Mouse (Mus musculus) lung, postnatal 36 days (tissue): ENCODE data around the gene Abcc9.
"Not testable (repeated sequence)": the region's sequence is repeated elsewhere in the genome, so short reads cannot be mapped to it uniquely, and the experiment has no call there.

Experiments
- DNase-seq: peaks from one replicate; pipeline ENCODE4 v3.0.0; 2022; ENCODE audit warnings: mixed read lengths

Gene Abcc9

DNA sequence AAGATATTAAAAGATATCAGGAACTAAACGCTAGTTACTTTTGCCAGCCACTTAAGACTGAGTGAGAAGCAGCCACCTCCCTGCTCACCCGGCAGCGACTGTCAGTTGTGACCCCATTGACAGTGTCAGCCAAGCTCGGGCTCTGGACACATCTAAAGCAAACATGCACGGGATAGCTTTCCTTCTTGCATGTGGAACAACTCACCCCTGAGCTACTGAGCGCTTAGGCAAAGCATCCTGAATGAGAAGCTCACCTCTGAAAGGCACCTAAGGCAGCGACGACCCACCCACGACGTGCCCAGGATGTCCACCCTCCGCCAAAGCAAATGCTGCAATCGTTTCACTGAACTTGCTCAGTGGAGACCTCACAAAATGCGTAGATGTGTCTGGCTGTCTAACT, 954 bp downstream of the Abcc9 start:
- no peak for DNase-seq

DNA sequence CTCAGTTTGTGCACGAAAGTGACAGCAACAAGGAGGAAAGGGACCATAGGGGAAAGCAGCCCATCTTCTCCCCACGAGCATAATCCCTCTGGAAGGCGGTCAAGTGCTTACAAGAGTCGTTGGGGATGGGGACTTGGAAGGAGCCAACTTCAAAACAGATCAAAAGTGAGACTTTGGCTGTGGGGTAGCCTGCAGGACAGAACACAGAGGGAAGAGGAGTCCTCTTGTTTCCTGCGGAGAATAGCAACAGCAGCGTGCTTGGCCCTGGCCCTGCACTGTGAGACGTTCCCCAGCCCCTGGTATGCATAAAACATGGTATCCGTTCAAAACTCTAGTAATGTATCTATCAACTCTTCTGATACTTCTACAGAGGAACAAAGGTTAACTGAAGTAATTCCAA, 1.4 kb downstream of the Abcc9 start:
- no peak for DNase-seq

DNA sequence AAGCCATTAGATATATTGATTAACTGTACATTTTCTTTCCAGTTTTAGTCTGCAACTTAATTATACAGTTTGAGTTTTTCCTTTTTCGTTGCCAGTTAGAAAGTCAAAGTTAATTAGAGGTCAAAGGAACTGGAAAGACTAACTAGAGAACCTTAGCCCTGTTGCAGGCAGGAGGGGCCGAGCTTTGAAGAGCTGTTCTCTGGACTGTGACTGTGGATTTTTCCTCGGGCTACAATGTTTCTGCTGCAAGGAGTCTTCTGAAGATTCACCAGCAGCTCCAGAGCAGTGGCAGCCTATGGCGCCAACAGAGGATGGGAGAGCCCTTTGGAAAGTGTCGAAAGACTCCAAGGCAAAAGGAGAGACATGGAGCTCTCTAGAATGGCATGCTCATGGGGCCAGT, 10.0 kb downstream of the Abcc9 start:
- no peak for DNase-seq

DNA sequence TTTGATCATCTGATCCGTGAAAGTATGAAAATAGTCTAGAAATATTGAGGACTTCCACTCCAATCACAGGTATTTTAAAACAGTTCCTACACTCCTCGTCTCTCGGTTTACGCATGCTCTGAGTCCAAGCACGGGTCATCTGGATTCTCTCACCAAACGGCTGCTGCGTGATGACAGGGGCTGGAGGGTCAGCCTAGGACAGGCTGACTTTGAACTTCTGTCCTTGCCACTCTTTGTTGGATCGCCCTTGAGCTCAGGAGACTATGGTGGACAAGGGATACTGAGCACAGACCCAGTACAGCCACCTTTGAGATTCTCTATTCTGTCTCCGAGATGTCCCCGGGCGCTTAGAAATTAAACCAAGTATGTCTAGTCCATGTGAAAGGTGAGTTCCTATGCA, 12.4 kb downstream of the Abcc9 start:
- DNase-seq: no peak

DNA sequence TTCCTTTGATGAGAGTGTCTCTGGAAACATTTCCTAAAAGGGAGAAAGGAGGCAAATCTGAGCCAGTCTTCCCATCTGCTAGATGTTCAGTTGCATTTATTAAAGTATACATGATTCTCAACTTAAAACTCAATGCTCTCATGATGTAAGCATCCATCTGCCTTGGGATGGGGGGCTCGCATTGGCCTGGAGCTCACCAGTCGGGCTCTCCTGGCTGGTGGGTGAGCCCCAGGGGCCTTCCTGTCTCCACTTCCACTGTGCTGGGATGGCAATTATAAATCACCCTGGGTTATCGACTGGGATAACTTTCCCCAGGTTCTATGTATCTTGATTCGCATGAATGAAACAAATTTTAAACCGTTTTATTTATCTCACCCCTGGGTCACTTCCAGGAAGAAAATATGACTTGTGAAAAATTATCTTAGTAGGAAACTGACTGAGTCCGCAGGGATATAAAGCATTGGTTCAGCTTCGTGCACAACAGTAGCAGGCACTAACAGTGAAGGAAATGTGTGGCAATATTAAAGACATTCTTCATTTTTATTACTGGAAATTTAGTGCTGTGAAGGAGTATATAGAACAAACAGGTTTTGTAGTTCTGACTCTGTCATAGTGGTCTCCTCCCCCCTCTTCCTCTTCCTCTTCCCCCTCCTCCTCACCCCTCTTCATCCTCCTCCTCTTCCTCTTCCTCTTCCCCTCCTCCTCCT, 19.0 kb downstream of the Abcc9 start:
- DNase-seq: no peak

DNA sequence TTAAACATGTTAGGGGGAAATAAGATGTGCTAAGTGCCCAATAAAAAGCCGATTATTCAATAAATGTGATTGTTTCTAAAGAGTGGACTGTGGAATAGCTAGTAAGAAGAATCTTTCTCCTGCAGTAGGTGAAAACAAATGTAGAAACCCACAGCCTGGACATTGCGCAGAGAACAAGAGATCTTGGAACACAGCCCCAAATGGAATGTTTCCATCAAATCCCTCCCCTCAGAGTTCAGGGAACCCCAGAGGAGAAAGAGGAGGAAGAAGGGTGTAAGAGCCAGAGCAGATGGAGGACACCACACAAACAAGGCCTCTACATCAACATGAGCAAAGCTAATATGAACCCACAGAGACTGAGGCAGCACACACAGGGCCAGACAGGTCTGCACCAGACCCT, 32.1 kb downstream of the Abcc9 start:
- DNase-seq: no peak

DNA sequence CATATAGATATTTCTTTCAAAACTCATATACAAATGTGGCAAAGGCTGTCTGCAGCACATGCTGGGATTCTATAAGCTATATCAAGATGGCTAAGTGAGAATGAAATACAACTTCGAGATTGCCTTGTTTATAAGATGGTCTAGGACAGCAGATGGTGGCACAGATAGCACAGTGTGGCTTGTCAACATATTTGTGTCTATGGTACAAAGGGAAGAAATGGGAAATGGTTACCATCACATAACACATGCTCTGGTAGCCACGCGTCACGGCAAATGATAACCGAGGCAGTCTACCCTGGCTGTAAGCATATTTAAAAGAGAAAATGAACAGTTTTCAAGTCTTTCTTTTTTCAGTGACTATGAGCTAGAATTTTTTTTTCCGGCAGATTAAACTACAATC, 32.8 kb downstream of the Abcc9 start:
- DNase-seq: no peak

DNA sequence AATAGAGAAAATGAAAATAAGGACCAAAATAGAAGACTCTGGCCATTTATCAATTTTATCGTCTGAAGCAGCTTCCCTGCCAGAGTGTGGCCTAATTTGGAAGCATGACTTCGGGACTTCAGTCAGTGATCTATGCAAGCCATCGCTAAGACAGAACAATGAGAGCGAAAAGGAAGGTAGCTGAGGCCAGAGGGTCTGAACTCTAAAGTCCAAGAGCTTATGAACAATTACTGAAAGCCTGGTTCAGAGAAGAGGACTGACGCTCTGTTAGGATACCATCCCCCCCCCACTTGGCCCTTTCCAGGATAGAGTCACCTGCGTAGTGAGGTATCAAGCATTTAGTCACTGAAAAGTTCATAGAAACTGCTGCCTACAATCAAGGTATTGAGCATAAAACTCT, 33.3 kb downstream of the Abcc9 start:
- DNase-seq: no peak

DNA sequence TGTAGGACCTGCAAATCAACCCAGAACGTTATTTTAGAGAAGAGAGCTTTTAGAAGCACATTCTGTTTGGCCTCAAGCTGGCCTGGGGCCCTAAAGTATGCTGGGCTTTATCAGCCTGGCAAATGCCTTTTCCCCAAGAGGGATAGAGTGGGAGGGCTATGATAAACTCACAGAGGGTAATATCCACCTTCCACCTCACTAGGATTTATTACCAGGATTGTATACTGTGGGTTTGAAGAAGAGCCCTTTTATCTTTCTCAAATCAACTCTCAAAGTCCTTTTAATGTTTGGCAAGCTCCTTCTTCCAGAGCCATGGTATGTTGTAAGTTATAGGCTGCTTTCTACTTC, 33.7 kb downstream of the Abcc9 start:
- no peak for DNase-seq

DNA sequence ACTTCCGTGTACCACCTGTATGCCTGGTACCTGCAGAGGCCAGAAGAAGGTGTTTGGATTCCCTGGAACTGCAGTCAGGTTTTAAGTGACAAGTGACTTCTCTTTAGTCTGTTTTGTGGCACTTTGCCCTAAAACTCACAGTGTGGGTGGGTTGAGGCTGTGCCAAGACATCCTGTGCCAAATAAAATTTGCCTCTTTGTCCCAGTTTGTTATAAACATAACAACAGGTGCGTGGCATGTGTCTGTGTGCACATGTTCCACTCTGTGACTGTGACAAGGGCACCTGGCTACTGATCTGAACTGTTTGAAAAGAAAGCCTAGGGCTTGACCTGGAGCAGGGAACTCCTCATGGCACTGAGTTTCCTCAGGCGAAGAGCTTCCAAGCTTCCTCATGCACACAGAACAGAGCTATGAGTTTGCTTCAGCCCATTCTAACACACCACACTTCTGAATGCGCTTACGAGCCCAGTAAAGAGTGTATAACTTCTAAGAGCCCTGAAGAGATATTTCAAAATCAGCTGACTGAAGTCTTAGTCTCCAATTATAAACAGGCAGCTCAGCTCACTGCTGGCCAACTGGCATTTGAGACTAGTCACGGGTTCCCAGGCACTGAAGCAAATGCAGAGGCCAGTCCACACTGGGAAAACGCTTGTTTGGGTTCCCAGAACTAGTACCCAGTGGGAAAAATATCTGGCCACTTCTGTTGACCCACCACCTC, 34.3 kb downstream of the Abcc9 start:
- peak; percentile 59 for DNase-seq

DNA sequence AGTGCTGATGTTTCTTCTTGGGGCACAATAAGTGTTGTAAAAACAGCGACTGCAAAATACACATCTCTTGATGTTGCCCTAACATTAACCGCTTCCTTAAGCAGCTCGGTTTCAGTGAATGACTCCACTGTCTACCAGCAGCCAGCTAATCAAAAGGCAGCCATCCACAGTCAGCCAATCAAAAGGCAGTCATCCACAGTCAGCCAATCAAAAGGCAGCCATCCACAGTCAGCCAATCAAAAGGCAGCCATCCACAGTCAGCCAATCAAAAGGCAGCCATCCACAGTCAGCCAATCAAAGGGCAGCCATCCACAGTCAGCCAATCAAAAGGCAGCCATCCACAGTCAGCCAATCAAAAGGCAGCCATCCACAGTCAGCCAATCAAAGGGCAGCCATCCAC, 40.1 kb downstream of the Abcc9 start:
- not testable (repeated sequence) for DNase-seq

DNA sequence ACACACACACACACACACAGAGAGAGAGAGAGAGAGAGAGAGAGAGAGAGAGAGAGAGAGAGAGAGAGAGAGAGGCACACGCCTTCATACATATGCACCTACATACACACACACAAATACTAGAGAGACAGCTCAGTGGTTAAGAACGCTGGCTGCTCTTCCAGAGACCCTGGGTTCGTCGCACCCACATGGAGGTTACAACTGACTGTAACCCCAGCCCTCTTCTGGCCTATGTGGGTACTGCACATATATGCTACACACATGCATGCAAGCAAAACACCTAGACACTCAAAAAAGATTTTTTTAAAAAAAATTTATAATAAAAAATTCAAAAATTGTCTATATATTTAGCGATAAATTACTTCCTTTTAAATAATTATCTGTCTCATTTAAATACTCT, 43.1 kb downstream of the Abcc9 start:
- peak; percentile 34 for DNase-seq

DNA sequence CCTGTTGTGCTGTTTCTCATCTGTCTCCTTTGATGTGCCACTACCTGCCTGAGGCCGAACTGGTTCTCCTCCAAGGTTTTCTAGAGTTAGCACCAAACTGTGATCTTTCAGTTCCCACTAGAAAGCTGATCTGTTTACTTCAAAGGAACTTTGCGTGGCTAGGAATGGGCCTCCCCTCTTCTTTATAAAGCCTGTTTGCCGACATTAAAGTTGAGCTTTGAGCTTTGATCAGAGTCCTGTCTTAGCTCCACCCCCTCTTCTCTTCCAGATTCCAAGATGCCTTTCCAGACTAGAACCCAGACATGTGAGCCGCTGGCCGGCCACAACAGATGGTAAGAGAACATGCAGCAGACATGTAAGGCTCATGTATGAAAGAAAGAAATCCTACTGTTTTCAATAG, 47.6 kb downstream of the Abcc9 start:
- no peak for DNase-seq

DNA sequence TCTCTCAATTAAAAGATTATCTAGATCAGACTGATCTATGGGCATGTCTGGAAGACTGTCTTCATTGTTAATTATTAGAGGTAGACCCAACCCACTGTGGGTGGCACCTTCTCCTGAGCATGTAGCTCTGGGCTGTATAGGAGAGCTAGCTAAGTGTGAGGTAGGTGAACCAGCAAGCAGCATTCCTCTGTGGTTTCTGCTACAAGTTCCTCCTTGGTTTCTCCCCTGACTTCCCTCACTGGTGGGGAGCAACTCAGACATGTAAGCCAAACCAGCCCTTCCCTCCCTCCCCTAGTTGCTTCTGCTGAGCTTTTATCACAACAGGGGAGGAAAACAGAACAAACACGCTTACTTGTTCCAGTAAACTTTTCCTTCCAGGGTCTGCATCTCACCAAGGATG, 49.9 kb downstream of the Abcc9 start:
- DNase-seq: no peak

DNA sequence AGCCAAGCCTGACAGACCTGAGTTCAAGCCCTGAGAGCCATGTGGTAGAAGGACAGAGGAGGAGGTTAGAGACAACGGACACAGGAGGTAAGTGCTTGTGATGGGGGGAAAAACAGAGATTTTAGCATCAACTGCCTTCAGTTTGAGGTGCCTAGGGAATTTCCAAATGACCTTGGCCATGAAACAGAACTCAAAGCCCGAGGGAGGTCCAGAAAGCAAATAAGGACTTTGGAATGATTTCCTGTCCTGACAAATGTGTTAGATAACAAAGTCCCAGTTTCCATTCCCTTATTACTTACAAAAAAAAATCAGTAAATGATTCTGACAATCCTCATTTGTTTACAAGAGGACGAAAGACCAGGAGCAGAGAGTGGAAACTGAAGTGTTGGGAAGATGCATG, 52.8 kb downstream of the Abcc9 start:
- DNase-seq: no peak

DNA sequence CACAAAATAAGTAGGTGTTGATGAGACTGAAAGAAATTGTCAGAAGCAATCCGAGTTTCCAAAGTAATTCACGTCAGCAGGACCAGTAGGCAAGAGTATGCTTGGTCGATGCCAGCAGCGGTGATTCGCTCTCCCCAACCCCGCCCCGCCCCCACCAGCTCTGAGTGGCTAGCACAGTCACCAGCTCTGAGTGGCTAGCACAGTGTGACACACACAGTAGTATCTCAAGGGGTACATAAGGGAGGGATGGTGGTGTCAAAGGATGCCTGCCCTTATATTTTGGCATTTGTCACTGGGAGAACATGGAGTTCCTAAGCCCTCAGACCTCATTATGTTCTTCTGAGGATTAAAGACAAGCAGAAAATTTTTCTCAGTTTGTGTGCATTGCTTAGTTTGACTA, 56.6 kb downstream of the Abcc9 start:
- no peak for DNase-seq

DNA sequence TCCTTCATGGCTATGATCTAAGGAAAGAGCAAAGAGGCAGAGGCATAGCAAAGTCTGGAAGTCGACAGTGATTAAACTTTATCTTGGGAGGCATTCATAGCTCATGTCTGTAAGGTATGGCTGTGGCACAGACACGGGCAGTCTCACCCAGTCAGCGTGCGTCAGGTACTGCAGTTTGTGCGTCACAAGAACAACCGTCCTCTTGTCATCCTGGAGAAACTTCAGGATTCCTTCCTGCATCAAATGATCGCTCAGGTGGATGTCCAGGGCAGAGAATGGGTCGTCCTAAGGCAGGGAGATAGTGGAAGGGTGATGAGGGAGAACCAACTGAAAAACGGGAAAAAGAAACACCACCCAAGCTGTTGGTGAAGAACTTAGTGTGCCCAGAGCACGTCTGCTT, 62.8 kb downstream of the Abcc9 start:
- DNase-seq: no peak

DNA sequence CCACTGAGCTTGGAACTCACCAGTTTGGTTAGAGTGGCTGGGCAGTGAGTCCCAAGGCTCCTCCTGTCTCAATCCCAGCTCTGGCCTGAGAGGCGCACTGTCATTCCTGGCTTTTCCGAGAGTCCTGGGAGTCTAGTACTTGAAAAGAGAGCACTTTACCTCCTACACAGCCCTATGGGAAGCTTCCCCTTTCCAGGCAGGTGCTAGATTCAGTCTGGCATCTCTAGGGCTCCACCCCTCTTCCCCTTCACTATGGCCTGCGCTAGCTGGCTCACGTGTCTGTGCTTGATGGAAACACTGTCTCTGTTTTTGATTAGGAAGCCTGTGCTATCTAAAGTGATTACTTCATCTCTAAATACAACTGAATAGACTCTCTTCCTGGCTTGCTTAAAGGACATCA, 66.5 kb downstream of the Abcc9 start:
- DNase-seq: no peak

DNA sequence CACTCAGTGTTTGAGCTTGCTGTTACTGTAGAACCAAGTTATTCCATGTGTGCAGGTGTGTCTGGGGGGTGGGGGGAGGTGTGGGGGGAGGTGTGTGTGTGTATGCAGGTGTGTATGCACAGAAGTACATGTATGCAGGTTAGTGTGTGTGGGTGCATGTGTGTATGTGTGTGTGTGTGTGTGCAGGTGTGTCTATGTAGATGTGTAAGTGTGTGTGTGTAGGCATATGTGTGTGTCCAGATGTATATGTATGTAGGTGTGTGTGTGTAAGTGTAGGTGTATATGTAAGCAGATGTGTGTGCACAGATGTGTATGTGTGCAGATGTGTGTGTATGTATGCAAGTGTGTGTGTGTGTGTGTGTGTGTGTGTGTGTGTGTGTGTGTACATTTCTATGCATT, 66.9 kb downstream of the Abcc9 start:
- no peak for DNase-seq

DNA sequence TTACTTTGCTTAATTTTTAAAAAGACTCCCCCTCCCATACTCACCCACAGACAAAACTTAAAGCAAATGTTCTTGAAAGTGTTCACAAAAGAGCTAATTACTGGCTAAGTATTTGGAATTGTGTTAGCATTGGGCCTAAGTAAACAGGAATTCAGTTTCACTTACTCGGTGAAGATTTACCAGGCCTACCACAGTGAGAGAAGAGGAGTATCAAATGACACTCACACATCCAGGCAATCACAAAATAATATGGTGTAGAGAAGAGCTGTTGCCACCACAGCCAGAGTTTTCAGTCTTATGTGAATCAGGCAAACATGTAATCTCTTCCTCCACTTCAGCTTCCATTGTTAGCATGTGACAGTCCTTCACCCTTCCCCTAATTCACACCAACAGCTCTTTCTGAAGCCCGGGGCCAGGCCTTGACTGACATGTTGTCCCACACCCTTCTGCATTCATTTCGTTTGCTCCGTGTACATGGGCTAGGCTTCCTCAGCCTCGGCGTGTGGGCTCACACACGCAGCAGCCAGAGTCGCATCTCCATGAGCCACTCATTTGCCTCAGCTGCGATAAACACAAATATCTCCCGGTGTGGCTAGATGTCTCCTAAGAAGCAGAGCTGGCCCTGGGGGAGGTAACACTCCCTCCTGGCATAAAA, 67.5 kb downstream of the Abcc9 start:
- DNase-seq: no peak

DNA sequence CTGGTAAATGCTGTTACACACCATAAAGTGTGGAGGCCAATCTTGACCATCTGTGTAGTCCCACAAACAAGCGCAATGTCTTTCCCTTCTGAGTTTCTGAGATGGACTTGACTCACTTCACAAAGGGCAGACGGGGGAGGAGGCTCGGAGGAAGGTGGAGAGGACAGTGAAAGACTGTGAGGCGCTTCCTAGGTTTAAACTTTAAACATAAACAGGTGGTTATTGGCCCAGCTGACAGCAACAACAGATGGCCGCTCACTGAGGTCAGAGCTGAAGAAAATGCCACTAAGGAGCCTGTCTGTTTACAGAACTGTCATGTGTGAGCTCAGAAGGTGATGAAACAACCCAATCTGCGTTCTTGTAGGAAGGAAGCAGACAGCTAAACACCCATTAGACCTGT, 78.8 kb downstream of the Abcc9 start:
- no peak for DNase-seq

DNA sequence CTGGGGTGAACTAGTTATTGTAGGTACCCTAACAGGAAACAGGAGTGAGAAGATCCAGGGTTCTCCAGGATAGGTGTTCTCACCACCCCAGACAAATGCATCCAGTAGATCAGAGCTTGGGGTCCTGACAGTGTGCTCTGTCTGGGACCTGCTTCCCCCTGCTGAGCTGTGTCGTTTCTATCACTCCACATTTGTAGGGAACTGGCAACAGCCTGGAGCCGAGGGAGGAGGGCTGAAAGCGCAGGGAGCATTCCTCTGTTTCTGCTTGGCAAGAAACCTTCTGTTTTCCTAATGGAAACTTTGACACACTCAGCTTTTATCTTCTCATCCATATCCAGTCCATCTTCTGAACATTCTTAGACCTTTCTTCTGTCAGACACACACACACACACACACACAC, 85.5 kb downstream of the Abcc9 start:
- peak; percentile 49 for DNase-seq

DNA sequence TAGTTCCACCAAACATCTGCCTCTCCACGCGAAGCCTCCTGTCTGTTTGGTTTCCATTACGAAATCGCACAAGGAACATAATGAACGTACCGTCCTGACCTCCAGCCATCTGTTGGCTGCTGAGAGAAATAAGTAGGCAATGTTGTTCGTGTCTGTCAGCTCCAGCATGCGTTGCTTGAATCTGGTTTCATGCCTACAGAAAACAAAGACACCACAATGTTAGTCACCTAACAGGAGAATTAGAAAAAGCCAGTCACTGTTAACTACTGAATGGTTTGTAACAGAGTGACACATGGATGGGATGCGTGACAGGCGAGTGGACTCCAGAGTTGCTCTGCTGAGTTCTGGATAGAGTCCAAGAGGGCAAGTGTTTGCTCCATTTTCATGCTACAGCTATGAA, 87.8 kb downstream of the Abcc9 start:
- peak; percentile 73 for DNase-seq

DNA sequence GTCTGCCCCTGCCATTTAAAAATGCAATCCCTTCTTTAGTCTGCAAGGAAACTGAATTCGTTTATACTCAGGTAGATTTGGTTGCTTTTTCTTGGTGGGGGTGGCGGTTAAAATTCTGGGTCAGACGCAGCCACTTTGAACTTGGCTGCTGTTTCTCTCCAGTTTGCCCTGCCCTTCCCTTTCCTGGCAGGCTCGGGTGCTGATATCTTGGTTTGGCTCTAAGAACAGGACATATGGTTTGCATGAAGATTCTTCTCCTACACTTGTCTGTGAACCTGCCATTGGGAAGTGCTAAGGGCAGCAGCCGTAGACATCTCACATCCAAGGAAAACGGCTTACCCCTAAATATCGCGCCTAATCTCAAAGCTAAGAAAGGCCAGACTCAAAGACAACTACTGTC, 89.7 kb downstream of the Abcc9 start:
- DNase-seq: no peak
